Mouse (Mus musculus): ENCODE measurements around the gene Alkbh6. TPM values are rescaled to one million over a fixed set of nuclear protein-coding genes. Genes with fewer than 3 reads are reported as not detected.

Alkbh6 gene
- polyA plus RNA-seq, 1 experiment from 2014 or later = 78.7 TPM

DNA sequence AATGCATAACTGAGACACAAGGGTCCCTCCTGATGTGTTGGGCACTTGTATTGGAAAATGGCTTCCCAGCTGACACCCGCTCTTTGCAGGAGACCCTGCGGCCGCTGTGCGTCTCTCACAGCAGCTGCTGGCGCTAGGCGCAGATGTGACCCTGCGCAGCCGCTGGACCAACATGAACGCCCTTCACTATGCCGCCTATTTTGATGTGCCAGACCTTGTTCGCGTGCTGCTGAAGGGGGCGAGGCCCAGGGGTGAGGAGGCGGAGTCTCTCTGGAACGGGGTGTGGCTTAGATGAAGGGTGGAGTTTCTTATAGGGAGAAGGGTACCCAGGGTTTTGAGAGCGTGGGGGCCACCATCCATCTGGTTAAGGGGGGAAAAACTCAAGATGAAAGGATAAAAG lies 11.3 kb upstream of the Alkbh6 start:
- Histone ChIP-seq H3K4me3 (no peak overlapping the region), H3K4me1 (no peaks in the 10 kb centered on the region; the same call in none of the 2 replicates), H3K36me3 (peaks cover 12% of the 10 kb centered on the region; the same call in 1 of the 2 replicates), H3K4me2 (no peak overlapping the region), H3K27ac (no peak overlapping the region), H3K27me3 (no peaks in the 10 kb centered on the region), H3K9me3 (no peaks in the 10 kb centered on the region), H3K9ac (no peak overlapping the region)
- ATAC-seq (ENCODE audit: borderline replicate concordance, extremely low read depth, low FRiP score, low TSS enrichment) = no peak
- 69% methylated on average over 16 of the region's 16 CpGs for WGBS

DNA sequence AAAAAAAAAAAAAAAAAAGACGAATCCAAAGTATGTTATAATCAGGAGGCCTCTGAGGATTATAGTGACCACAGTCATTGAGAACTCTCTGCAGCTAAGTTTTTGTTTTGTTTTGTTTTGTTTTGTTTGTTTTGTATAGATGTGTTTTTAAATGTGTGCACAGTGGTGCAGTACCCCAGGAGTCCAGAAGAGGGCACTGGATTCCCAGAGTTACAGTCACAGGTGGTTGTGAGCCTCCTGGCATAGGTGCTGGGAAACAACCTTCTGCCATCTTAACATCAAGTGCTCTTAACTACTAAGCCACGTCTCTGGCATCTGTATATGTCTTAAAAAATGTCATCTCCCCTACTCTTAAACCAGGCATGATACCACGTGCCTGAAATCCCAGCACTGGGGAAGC lies 7.6 kb upstream of the Alkbh6 start:
- ATAC-seq (ENCODE audit: borderline replicate concordance, extremely low read depth, low FRiP score, low TSS enrichment) = no peak
- H3K36me3 ChIP-seq = peaks cover 22% of the 10 kb centered on the region
- no peaks in the 10 kb centered on the region for H3K4me1 ChIP-seq
- no peak overlapping the region for H3K9ac ChIP-seq
- no peaks in the 10 kb centered on the region for H3K9me3 ChIP-seq
- no peak overlapping the region for H3K4me3 ChIP-seq
- WGBS = 46% methylated on average over 3 of the region's 3 CpGs
- H3K4me2 ChIP-seq = no peak overlapping the region
- no peak overlapping the region for H3K27ac ChIP-seq
- H3K27me3 ChIP-seq = no peaks in the 10 kb centered on the region

DNA sequence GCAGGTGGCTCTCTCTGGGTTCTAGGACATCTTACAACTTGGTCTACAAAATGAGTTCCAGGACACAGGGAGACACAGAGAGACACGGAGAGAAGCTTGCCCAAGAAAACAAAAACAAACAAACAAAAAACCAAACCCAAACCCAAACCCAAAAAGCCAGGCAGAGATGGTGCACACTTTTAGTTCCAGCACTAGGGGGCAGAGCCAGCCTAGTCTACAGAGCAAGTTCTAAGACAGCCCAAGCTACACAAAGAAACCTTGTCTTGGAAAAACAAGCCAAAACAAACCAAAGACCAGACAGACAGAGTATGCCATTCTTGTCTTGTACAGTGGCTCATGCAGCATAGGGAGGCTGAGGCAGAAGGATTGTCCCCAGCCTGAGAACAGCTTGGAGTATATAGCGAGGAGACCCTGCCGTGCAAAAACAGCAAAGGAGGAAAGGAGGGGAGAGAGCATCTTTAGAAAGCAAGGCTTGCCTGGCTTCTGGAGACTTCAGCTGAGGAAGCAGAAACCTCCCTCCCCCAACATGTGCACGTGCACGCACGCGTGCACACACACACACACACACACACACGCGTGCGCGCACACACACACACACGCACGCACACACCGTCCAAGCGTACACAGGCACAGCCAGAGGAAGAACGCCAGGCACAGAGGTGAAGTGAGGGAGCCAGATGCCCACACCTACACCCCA lies 2.3 kb upstream of the Alkbh6 start:
- H3K4me1 ChIP-seq = peaks cover 13% of the 10 kb centered on the region
- H3K4me3 ChIP-seq = no peak overlapping the region
- no peak for ATAC-seq (ENCODE audit: borderline replicate concordance, extremely low read depth, low FRiP score, low TSS enrichment)
- H3K9ac ChIP-seq = no peak overlapping the region
- peaks cover 19% of the 10 kb centered on the region; the same call in 1 of the 2 replicates for H3K36me3 ChIP-seq
- WGBS = 90% methylated on average over 16 of the region's 16 CpGs
- H3K27ac ChIP-seq = no peak overlapping the region
- H3K9me3 ChIP-seq = no peaks in the 10 kb centered on the region
- H3K27me3 ChIP-seq = no peaks in the 10 kb centered on the region
- H3K4me2 ChIP-seq = no peak overlapping the region

DNA sequence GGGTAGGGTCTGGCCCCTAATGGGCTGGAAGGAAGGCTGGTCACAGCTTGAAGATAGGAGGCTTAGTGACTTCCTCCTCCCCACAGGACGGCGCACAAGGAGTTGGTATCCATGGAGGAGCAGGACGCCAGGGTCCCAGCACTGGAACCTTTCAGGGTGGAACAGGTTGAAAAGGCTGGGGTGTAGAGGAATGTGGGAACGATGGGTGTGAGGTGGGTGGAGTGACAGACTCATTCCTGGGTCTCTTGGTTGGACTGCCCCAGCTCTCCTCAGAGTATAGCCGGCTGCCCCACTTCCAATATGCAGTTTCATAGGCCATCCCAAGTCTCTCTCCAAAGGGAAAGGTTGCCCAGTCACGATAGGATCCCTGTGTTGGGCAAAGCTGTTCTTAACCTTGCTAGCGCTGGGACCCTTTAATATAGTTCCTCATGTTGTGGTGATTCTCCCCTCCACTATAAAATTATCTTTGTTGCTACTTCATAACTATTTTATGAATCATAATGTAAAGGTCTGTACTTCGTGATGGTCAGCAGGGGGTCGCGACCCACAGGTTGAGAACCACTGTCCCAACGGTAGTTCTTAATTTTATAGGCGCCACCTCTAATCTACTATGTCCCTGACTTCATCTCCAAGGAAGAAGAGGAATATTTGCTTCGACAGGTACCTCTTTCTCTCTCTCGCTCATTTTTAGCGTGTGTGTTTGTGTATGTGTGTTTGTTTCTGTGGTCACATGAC lies 1.0 kb downstream of the Alkbh6 start:
- WGBS = 52% methylated on average over 15 of the region's 15 CpGs
- Histone ChIP-seq H3K9me3 (no peaks in the 10 kb centered on the region), H3K4me3 (peak overlapping the region; percentile 59), H3K4me2 (peak overlapping the region; percentile 83), H3K9ac (peak overlapping the region; percentile 48), H3K27me3 (no peaks in the 10 kb centered on the region), H3K27ac (no peak overlapping the region), H3K4me1 (peaks cover 17% of the 10 kb centered on the region), H3K36me3 (no peaks in the 10 kb centered on the region)
- ATAC-seq (ENCODE audit: borderline replicate concordance, extremely low read depth, low FRiP score, low TSS enrichment) = no peak

DNA sequence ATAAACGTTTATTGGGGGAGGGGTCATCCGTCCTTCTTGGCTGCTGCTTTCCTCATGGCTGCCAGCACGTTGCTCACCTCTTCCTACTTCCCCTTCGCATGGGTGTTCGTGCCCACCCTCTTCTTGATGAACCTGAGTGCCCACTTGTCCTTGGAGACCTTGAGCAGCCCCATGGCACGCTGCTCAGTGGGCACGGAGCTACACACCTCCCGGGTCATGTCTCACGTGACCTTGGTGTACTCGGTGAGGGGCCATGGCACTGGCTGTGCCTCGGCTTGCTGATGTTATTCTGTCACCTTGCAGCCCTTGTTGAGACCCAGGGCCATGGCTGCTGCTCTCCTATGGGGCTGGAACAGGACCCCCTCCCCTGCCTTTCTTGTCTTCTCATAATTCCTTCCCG lies 1.6 kb downstream of the Alkbh6 start:
- H3K9ac ChIP-seq = no peak overlapping the region
- peaks cover 18% of the 10 kb centered on the region for H3K4me1 ChIP-seq
- WGBS = 82% methylated on average over 12 of the region's 12 CpGs
- H3K4me2 ChIP-seq = peak overlapping the region; percentile 83; the same call in 1 of the 2 replicates
- no peaks in the 10 kb centered on the region for H3K9me3 ChIP-seq
- H3K27ac ChIP-seq = no peak overlapping the region
- H3K4me3 ChIP-seq = no peak overlapping the region
- no peak for ATAC-seq (ENCODE audit: borderline replicate concordance, extremely low read depth, low FRiP score, low TSS enrichment)
- H3K27me3 ChIP-seq = no peaks in the 10 kb centered on the region
- no peaks in the 10 kb centered on the region for H3K36me3 ChIP-seq

DNA sequence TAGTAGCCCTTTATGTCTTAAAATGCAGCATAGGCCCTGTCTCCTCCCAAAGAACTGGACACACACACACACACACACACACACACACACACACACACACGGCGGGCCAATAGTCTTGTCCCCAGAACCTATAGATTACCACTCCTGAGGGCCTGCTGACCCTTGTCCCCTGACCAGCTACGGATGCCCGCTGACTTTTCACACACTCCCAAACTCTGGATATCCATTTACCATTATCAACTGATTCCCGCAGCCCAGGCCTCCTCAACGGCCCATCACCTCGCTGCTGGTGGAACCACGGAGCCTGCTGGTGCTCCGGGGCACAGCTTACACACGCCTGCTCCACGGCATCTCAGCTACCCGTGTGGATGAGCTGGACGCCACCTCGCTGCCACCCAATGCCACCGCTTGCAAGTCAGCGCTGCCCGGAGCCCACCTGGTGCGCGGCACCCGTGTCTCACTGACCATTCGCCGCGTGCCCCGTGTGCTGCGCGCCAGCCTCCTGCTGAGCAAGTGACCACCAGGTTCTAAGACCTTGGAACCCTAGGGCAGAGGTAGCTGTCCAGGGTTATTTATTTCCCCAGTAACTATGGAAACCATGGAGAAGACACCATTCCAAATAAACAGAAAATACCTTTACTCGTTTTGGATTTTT lies 5.3 kb downstream of the Alkbh6 start:
- Histone ChIP-seq H3K27me3 (no peaks in the 10 kb centered on the region), H3K36me3 (no peaks in the 10 kb centered on the region), H3K9ac (no peak overlapping the region), H3K27ac (no peak overlapping the region), H3K9me3 (no peaks in the 10 kb centered on the region), H3K4me2 (no peak overlapping the region), H3K4me3 (no peak overlapping the region), H3K4me1 (peaks cover 13% of the 10 kb centered on the region)
- 38% methylated on average over 27 of the region's 27 CpGs for WGBS
- no peak for ATAC-seq (ENCODE audit: borderline replicate concordance, extremely low read depth, low FRiP score, low TSS enrichment)

DNA sequence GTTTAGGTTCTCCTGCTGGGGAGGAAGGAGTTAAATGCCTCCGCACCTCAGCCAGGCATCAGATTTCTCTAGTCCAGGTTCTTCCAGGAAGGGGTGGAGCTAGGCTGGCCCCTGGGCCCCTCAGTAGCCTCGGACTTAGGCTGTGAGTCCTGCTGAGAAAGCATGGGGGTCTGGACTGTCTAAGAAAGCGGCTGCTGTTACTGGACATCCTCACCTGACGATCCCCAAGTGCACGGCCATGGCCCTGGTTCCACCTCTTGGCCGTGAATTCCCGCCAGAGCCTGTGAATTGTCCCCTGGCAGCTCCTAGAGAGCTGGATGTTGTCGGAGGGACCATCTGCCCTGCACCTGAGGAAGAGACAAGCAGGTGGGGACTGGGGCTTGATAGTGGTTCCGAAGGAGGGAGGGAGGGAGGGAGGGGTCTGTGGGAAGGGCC lies 6.2 kb downstream of the Alkbh6 start, which contains the start of gene Syne4:
TSS of gene Syne4 (plus strand) at position 87 of the 435 bp plus-strand sequence.
- Histone ChIP-seq H3K4me1 (peaks cover 6% of the 10 kb centered on the region; the same call in 1 of the 2 replicates), H3K9me3 (no peaks in the 10 kb centered on the region), H3K27me3 (no peaks in the 10 kb centered on the region), H3K4me2 (peak within 1 kb of the TSS; percentile 54), H3K9ac (peak within 1 kb of the TSS; percentile 33), H3K4me3 (peak within 1 kb of the TSS; percentile 38), H3K27ac (peak within 1 kb of the TSS; percentile 21; the same call in 1 of the 2 replicates), H3K36me3 (no peaks in the 10 kb centered on the region)
- ATAC-seq (ENCODE audit: borderline replicate concordance, extremely low read depth, low FRiP score, low TSS enrichment) = peak; percentile 44; the same call in 1 of the 2 replicates
- 0% methylated on average over 9 of the region's 9 CpGs for WGBS

DNA sequence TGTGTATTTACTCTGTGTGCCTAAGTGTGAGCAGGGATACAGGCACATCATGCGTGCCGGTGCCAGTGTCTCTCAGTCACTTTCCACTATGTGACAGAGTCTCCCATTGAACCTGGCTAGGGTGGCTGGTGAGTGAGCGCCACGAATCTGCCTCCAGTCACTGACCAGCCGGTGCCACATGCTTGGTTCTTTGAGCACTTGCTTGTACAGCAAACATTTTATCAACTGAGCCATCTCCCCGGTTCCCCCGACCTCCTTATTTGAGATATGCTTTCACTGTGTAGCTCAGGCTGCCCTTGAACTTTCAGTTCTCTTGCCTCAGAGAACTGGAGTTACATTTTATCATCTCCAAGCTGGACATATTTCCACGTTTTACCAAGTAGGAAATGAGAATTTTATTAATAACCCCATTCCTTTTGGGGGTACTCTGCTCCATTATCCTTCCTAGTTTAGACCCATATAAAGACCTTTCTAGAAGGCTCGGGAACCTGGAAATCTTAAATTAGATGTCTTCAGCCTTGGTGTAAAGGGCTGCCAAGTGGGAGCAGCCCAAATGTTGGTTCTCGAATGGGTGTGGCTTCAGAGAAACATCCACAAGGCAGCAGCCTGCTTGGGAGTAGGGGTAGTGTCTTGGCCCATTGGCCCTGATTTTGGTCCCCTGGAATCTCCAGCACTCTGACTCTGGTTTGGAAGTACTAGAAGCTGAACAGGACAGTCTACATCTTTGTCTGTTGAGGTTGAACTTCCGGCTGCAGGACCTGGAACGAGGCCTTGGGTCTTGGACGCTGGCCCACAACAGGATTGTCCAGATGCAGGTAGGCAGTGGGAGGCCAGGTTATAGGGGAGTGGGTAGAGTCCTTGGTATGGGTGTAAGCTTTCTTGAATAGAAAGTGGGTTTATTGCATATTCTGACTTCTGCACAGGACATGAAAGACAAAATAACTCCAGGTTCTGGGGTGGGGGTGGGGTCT lies 7.3 kb downstream of the Alkbh6 start:
- Histone ChIP-seq H3K36me3 (no peaks in the 10 kb centered on the region), H3K4me1 (peaks cover 5% of the 10 kb centered on the region; the same call in 1 of the 2 replicates), H3K4me3 (peak overlapping the region; percentile 38), H3K4me2 (peak overlapping the region; percentile 54), H3K9me3 (no peaks in the 10 kb centered on the region), H3K9ac (peak overlapping the region; percentile 33), H3K27me3 (no peaks in the 10 kb centered on the region), H3K27ac (no peak overlapping the region)
- WGBS = 57% methylated on average over 13 of the region's 13 CpGs
- ATAC-seq (ENCODE audit: borderline replicate concordance, extremely low read depth, low FRiP score, low TSS enrichment) = no peak

DNA sequence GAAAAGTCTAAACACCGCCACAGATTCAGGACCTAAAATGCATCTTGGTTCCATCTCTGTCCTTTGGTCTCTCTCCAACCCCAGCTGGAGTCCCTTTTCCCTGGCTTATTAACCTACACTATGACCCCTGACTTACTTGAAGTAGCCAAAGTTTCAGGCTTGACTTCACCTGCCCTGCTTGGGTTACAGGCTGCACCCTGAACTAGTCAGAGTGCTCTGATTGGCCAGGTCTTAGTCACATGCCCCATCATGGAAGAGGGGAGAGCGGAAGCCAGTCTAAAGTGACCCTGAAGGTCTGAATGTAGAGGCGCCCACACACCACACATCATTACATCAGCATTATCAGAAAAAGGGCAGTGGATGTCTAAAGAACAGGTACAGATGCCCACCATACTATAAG lies 9.6 kb downstream of the Alkbh6 start:
- ATAC-seq (ENCODE audit: borderline replicate concordance, extremely low read depth, low FRiP score, low TSS enrichment) = no peak
- WGBS = 92% methylated on average over 3 of the region's 3 CpGs
- Histone ChIP-seq H3K9ac (no peak overlapping the region), H3K27ac (no peak overlapping the region), H3K9me3 (no peaks in the 10 kb centered on the region), H3K27me3 (no peaks in the 10 kb centered on the region), H3K36me3 (no peaks in the 10 kb centered on the region), H3K4me2 (no peak overlapping the region), H3K4me3 (no peak overlapping the region), H3K4me1 (peaks cover 18% of the 10 kb centered on the region)

DNA sequence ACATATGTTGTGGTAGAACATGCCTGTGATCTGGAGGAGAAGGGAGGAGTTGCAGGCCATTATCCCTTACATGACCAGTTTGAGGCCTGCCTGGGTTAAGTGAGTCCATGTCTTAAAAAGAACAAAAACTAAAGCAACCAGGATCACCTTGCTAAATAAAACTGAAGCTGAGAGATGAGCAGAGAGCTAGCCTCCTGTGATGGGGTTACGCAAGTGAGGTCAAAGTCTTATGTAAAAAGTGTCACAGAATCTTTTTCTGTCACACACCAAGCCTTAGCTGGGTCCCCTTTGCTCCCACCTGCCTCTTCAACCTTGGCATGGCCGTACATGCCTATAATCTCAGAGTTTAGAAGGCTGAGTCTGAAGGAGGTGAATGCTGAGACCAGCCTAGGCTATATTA lies 12.4 kb downstream of the Alkbh6 start:
- peaks cover 14% of the 10 kb centered on the region for H3K4me1 ChIP-seq
- ATAC-seq (ENCODE audit: borderline replicate concordance, extremely low read depth, low FRiP score, low TSS enrichment) = no peak
- no peaks in the 10 kb centered on the region for H3K36me3 ChIP-seq
- H3K27ac ChIP-seq = no peak overlapping the region
- H3K9me3 ChIP-seq = no peaks in the 10 kb centered on the region
- no peaks in the 10 kb centered on the region for H3K27me3 ChIP-seq
- peak overlapping the region; percentile 85 for H3K9ac ChIP-seq
- peak overlapping the region; percentile 78 for H3K4me2 ChIP-seq
- 72% methylated on average over 2 of the region's 2 CpGs for WGBS
- peak overlapping the region; percentile 85; the same call in 1 of the 2 replicates for H3K4me3 ChIP-seq

All from lung, embryonic 15.5 days (tissue).